Mouse (Mus musculus) neural tube, embryonic 11.5 days (tissue): ENCODE measurements around the gene Gm3286. TPM values are rescaled to one million over a fixed set of nuclear protein-coding genes. Genes with fewer than 3 reads are reported as not detected.
"Not testable (repeated sequence)": the region's sequence is repeated elsewhere in the genome, so short reads cannot be mapped to it uniquely, and the experiment has no call there.

ENCODE experiments used
- ATAC-seq: fragments of 200-750 bp; cut with Nextera tagmentation; 2 replicates; pipeline ENCODE4 v1.8.0; 2017; ENCODE audit warnings: moderate number of reproducible peaks, mild to moderate bottlenecking, moderate TSS enrichment, moderate library complexity; ENCODE audit not compliant: insufficient read depth, low FRiP score, low TSS enrichment
- DNase-seq: peaks from one replicate; pipeline ENCODE4 v3.0.0-alpha.2; 2015; ENCODE audit warnings: low spot score
- H3K27ac ChIP-seq: fragments of 300-500 bp; sonication (generic); 2 replicates; pipeline ENCODE4 v1.5.1; 2014; ENCODE audit warnings: low read depth, mild to moderate bottlenecking, low read length
- H3K27me3 ChIP-seq: fragments of 300-500 bp; sonication (generic); 2 replicates; pipeline ENCODE4 v1.6.1; 2014; ENCODE audit warnings: mild to moderate bottlenecking, low read length, mixed read lengths; ENCODE audit not compliant: control insufficient read depth, insufficient read depth
- H3K36me3 ChIP-seq: fragments of 300-500 bp; sonication (generic); 2 replicates; pipeline ENCODE4 v1.6.1; 2014; ENCODE audit warnings: mild to moderate bottlenecking, low read length, moderate library complexity, mixed read lengths; ENCODE audit not compliant: control insufficient read depth, insufficient read depth
- H3K4me1 ChIP-seq: fragments of 300-500 bp; sonication (generic); 2 replicates; pipeline ENCODE4 v1.6.1; 2014; ENCODE audit warnings: low read length, mixed read lengths; ENCODE audit not compliant: control insufficient read depth, insufficient read depth
- H3K4me2 ChIP-seq: fragments of 300-500 bp; sonication (generic); 2 replicates; pipeline ENCODE4 v1.6.1; 2014; ENCODE audit warnings: low read depth, mild to moderate bottlenecking, moderate library complexity
- H3K4me3 ChIP-seq: fragments of 300-500 bp; sonication (generic); 2 replicates; pipeline ENCODE4 v1.5.1; 2014; ENCODE audit warnings: low read depth, low read length
- H3K9ac ChIP-seq: fragments of 300-500 bp; sonication (generic); 2 replicates; pipeline ENCODE4 v1.6.1; 2014; ENCODE audit warnings: mild to moderate bottlenecking, low read length
- H3K9me3 ChIP-seq: fragments of 300-500 bp; sonication (generic); 2 replicates; pipeline ENCODE4 v1.6.1; 2016; ENCODE audit warnings: low read length; ENCODE audit not compliant: control insufficient read depth
- polyA plus RNA-seq: library from polyadenylated mRNA; unstranded; fragments of >200 nt; fragmentation: Nextera tagmentation; extraction: Ambion mirVana; gene quantifications from 2 replicates; pipeline ENCODE4 v1.2.1, GENCODE M21; 2014

Gene Gm3286
- polyA plus RNA-seq: not detected in 2 replicates

DNA sequence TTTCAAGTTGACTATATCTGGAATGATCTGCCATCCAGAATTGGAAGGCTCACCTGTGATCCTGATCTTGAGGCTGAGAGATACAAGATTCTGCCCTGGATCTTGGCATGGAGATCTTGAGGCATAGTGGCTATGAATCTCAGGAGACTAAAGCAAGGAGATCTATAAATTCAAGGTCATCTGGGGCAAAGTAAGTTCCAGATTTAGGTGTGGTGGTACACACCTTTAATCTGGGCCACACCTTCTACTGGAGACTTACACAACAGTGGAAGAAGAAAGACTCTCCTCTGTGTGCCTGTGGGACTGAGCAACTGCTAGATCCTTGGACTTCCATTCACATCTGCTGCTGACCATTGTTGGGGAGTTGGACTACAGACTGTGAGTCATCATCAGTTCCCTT, at the start of gene Gm3286:
Gene Gm3286, plus strand, starts transcription at position 301 of the 400 bp plus-strand sequence.
- not testable (repeated sequence) for H3K27me3 ChIP-seq, H3K9ac ChIP-seq, H3K27ac ChIP-seq, DNase-seq, H3K36me3 ChIP-seq, H3K4me2 ChIP-seq, H3K4me1 ChIP-seq, H3K9me3 ChIP-seq, ATAC-seq, H3K4me3 ChIP-seq

Other genes starting within 250 kb of the Gm3286 start
- gene Gm10424, start 238.0 kb upstream of the Gm3286 start, polyA plus RNA-seq: not detected in 2 replicates
- not detected in 2 replicates for gene Gm3259, start 204.8 kb upstream of the Gm3286 start, polyA plus RNA-seq
- gene D5Ertd577e, start 54.0 kb upstream of the Gm3286 start, polyA plus RNA-seq: not detected in 2 replicates
- not detected in 2 replicates for gene Gm7971, start 84.1 kb downstream of the Gm3286 start, polyA plus RNA-seq
- not detected in 2 replicates for gene Gm7978, start 225.4 kb downstream of the Gm3286 start, polyA plus RNA-seq
- gene Gm7982, start 231.3 kb downstream of the Gm3286 start, polyA plus RNA-seq: not detected in 2 replicates